Mouse (Mus musculus) G1E (cell line): ENCODE measurements around the gene Gm30191.

Experiments used
- CTCF ChIP-seq: IDR thresholded peaks from 2 replicates; pipeline ENCODE4 v1.5.1; 2012; ENCODE audit warnings: low read depth, low read length, inconsistent platforms, mixed read lengths
- GATA1 ChIP-seq: IDR thresholded peaks from 2 replicates; pipeline ENCODE4 v1.6.1; 2012; ENCODE audit warnings: borderline replicate concordance, low read length, inconsistent platforms, mixed read lengths
- GATA2 ChIP-seq: IDR thresholded peaks from 2 replicates; pipeline ENCODE4 v1.6.1; 2012; ENCODE audit warnings: low read depth, low read length, inconsistent platforms, borderline replicate concordance
- POLR2AphosphoS5 ChIP-seq: IDR thresholded peaks from 2 replicates; pipeline ENCODE4 v1.6.1; 2012; ENCODE audit warnings: low read depth, low read length, inconsistent platforms; ENCODE audit not compliant: insufficient replicate concordance
- TAL1 ChIP-seq: conservative IDR thresholded peaks from 2 replicates; pipeline ENCODE4 v1.6.1; 2012; ENCODE audit warnings: low read depth, low read length, inconsistent platforms, mixed read lengths

GRCm38 (mm10) chr4:134288397-134289256 lies 41.9 kb downstream of the Gm30191 start:
- TF ChIP-seq POLR2AphosphoS5 (no peak), CTCF (no peak), TAL1 (no peak), GATA1 (no peak), GATA2 (no peak)
